Mouse (Mus musculus) testis, adult 2 months (tissue): ENCODE results near the gene Gpt2.

Experiments
- CTCF ChIP-seq: fragments of 200-500 bp; IDR thresholded peaks from 2 replicates; pipeline ENCODE4 v1.5.1; 2012; ENCODE audit warnings: low read depth, mild to moderate bottlenecking, inconsistent platforms, low read length, moderate library complexity; ENCODE audit not compliant: control insufficient read depth, insufficient read depth, insufficient replicate concordance
- POLR2A ChIP-seq: fragments of 200-500 bp; IDR thresholded peaks from 2 replicates; pipeline ENCODE4 v1.6.1; 2012; ENCODE audit warnings: low read depth, mild to moderate bottlenecking, inconsistent platforms, low read length, moderate library complexity; ENCODE audit not compliant: control insufficient read depth

GRCm38 (mm10) chr8:85515391-85515790, 23.0 kb downstream of the Gpt2 start:
- TF ChIP-seq POLR2A: no peak
- TF ChIP-seq CTCF: no peak
